Mouse (Mus musculus): ENCODE data around the gene Gdap1l1. TPM values are rescaled to one million over a fixed set of nuclear protein-coding genes. Genes with fewer than 3 reads are reported as not detected.
"Not testable (repeated sequence)": the region's sequence is repeated elsewhere in the genome, so short reads cannot be mapped to it uniquely, and the experiment has no call there.

Gene Gdap1l1
- polyA plus RNA-seq, 1 experiment from 2014 or later = 0.59 TPM

DNA sequence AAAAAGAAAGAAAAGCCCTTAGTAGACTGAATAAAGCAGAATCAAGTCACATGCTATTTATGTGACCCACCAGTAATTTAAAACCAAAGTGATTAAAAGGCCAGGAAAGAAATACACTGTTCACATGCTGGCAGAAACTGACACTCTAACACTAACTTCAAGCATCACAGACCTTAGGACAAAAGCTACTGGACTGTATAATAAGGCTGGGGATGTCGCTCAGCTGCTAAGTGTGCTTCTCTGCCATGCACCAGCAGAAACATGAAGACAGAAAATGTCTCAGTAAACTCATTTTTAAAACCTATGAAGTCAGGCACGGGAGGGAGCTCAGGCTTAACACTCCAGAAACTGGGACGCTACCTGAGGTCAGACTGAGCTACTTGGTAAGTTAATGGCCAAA lies 28.1 kb upstream of the Gdap1l1 start:
- H3K9ac ChIP-seq (replicated peaks) = no peak overlapping the region
- ATAC-seq (ENCODE audit: insufficient number of reproducible peaks, insufficient read depth, low FRiP score, low TSS enrichment, low read depth) = no peak
- no peak overlapping the region for H3K4me3 ChIP-seq (replicated peaks)
- no peak overlapping the region for H3K27ac ChIP-seq
- 88% methylated on average over 3 of the region's 3 CpGs for WGBS
- peaks cover 77% of the 10 kb centered on the region for H3K36me3 ChIP-seq
- H3K27me3 ChIP-seq = no peaks in the 10 kb centered on the region
- H3K9me3 ChIP-seq = no peaks in the 10 kb centered on the region
- H3K4me2 ChIP-seq = no peak overlapping the region
- H3K4me1 ChIP-seq (replicated peaks) = no peaks in the 10 kb centered on the region

DNA sequence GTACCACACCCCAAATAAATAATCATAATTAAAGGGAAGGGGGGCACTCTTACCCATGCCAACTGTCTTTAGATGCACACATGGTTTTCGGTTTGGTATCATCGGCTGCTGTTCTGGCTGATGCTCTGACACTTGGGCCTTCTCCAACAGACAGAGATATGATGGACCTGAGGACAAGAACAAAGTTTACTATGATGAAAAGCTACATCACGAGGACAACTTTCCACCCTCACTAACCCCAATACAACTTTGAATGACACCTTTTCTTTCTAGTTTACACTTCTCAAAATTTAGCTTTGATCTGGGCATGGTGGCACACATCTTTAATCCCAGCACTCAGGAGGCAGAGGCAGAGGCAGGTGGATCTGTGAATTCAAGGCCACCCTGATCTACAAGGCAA lies 26.9 kb upstream of the Gdap1l1 start:
- H3K4me2 ChIP-seq; H3K27me3 ChIP-seq; H3K4me1 ChIP-seq (replicated peaks); ATAC-seq (ENCODE audit: insufficient number of reproducible peaks, insufficient read depth, low FRiP score, low TSS enrichment, low read depth); H3K4me3 ChIP-seq (replicated peaks); H3K27ac ChIP-seq; H3K9me3 ChIP-seq; H3K9ac ChIP-seq (replicated peaks): not testable (repeated sequence)
- peaks cover 72% of the 10 kb centered on the region for H3K36me3 ChIP-seq
- WGBS = 93% methylated on average over 3 of the region's 3 CpGs

GRCm38 (mm10) chr2:163411840-163412239 lies 26.4 kb upstream of the Gdap1l1 start:
- WGBS = 86% methylated on average over 4 of the region's 4 CpGs
- Histone ChIP-seq H3K9me3 (no peaks in the 10 kb centered on the region), H3K27me3 (no peaks in the 10 kb centered on the region), H3K36me3 (peaks cover 71% of the 10 kb centered on the region), H3K4me3 (replicated peaks) (no peak overlapping the region), H3K9ac (replicated peaks) (no peak overlapping the region), H3K4me2 (no peak overlapping the region), H3K4me1 (replicated peaks) (no peaks in the 10 kb centered on the region), H3K27ac (no peak overlapping the region)
- ATAC-seq (ENCODE audit: insufficient number of reproducible peaks, insufficient read depth, low FRiP score, low TSS enrichment, low read depth) = no peak

DNA sequence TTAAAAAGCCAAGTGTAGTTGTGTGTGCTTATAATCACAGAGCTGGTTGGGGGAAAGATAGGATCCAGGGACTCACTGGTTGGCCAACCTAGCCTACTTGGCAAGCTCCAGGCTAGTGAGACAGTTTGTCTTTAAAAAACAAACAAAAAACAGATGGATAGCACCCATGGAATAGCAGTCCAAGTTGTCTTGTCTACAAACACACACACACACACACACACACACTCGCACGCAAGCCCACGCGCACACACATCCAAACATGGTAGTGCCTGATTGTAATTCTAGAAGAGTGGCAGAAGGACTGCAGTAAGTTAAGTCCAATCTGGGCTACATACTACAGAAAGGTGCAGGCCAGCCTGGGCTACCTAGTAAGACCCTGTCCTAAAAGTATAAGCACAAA lies 25.9 kb upstream of the Gdap1l1 start:
- no peak overlapping the region for H3K4me2 ChIP-seq
- no peaks in the 10 kb centered on the region for H3K27me3 ChIP-seq
- H3K4me3 ChIP-seq (replicated peaks) = no peak overlapping the region
- H3K4me1 ChIP-seq (replicated peaks) = peaks cover 1% of the 10 kb centered on the region; the same call in 1 of the 2 replicates
- no peak overlapping the region for H3K9ac ChIP-seq (replicated peaks)
- H3K27ac ChIP-seq = no peak overlapping the region
- H3K36me3 ChIP-seq = peaks cover 65% of the 10 kb centered on the region
- ATAC-seq (ENCODE audit: insufficient number of reproducible peaks, insufficient read depth, low FRiP score, low TSS enrichment, low read depth) = no peak
- no peaks in the 10 kb centered on the region for H3K9me3 ChIP-seq
- 96% methylated on average over 4 of the region's 4 CpGs for WGBS

DNA sequence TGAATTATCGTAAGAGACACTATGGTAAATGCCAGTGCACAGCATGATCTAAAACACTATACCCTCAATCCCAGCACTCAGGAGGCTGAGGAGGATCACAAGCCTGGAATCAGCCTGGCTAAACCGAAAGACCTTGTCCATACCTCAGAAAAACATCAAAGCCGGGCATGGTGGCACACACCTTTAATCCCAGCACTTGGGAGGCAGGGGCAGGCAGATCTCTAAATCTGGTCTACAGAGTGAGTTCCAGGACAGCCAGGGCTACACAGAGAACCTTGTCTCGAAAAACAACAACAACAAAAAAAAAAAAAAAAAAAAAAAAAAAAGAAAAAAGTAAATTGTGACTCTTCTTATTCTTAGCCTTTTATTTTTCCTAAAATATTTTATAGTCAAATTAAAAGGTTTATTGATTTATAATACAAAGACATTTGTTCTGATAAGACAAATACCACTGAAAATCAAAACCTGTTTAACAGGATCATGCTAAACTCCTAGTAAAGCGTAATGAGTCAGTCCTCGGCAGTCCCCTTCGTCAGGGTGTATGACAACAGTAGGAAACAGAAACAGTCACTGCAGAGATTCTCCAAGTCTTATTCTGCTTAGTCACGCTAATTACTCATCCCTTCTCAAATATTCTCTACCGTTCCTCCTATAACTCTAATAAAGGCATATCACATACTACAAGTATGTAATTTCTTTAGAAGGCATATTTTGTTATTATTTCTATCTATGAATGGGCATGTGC lies 25.3 kb upstream of the Gdap1l1 start:
- 94% methylated on average over 9 of the region's 9 CpGs for WGBS
- H3K36me3 ChIP-seq = peaks cover 59% of the 10 kb centered on the region
- ATAC-seq (ENCODE audit: insufficient number of reproducible peaks, insufficient read depth, low FRiP score, low TSS enrichment, low read depth) = no peak

DNA sequence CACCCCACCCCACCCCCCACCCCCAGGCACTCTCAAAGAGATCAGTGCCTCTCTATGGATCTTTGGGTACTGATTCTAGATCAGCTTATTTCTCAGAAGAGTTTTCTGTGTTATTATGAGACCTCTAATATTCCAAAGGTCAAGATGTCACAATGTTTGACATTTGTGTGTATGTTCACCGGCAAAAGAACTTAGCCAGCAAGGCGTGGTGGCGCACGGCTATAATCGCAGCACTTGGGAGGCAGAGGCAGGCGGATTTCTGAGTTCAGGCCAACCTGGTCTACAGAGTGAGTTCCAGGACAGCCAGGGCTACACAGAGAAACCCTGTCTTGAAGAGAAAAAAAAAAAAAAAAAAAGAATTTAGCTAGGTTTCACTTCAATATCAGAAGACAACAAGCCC lies 21.2 kb upstream of the Gdap1l1 start:
- no peak for ATAC-seq (ENCODE audit: insufficient number of reproducible peaks, insufficient read depth, low FRiP score, low TSS enrichment, low read depth)
- no peak overlapping the region for H3K27ac ChIP-seq
- H3K36me3 ChIP-seq = peaks cover 23% of the 10 kb centered on the region
- 95% methylated on average over 6 of the region's 6 CpGs for WGBS
- no peak overlapping the region for H3K4me2 ChIP-seq
- H3K9me3 ChIP-seq = no peaks in the 10 kb centered on the region
- no peak overlapping the region for H3K4me3 ChIP-seq (replicated peaks)
- H3K9ac ChIP-seq (replicated peaks) = no peak overlapping the region
- peaks cover 19% of the 10 kb centered on the region for H3K4me1 ChIP-seq (replicated peaks)
- H3K27me3 ChIP-seq = no peaks in the 10 kb centered on the region

More for the DNA sequence above, 25.3 kb upstream of the Gdap1l1 start:
- Histone ChIP-seq H3K27me3 (no peaks in the 10 kb centered on the region), H3K4me1 (replicated peaks) (peaks cover 7% of the 10 kb centered on the region), H3K9ac (replicated peaks) (no peak overlapping the region), H3K4me2 (no peak overlapping the region), H3K9me3 (no peaks in the 10 kb centered on the region), H3K27ac (no peak overlapping the region), H3K4me3 (replicated peaks) (no peak overlapping the region)

GRCm38 (mm10) chr2:163417830-163418229 lies 20.4 kb upstream of the Gdap1l1 start:
- H3K27me3 ChIP-seq = no peaks in the 10 kb centered on the region
- H3K9me3 ChIP-seq = no peaks in the 10 kb centered on the region
- H3K36me3 ChIP-seq = peaks cover 19% of the 10 kb centered on the region
- ATAC-seq (ENCODE audit: insufficient number of reproducible peaks, insufficient read depth, low FRiP score, low TSS enrichment, low read depth) = no peak
- H3K27ac ChIP-seq = no peak overlapping the region
- H3K4me2 ChIP-seq = peak overlapping the region; percentile 77
- peak overlapping the region; percentile 99 for H3K4me3 ChIP-seq (replicated peaks)
- H3K9ac ChIP-seq (replicated peaks) = peak overlapping the region; percentile 88
- H3K4me1 ChIP-seq (replicated peaks) = peaks cover 19% of the 10 kb centered on the region

- Histone ChIP-seq H3K9me3 (no peaks in the 10 kb centered on the region), H3K27ac (peak overlapping the region; percentile 82), H3K27me3 (no peaks in the 10 kb centered on the region), H3K9ac (replicated peaks) (peak overlapping the region; percentile 88), H3K36me3 (peaks cover 16% of the 10 kb centered on the region), H3K4me2 (peak overlapping the region; percentile 77), H3K4me1 (replicated peaks) (peaks cover 19% of the 10 kb centered on the region), H3K4me3 (replicated peaks) (peak overlapping the region; percentile 99)
- under 1% methylated on average over 50 of the region's 50 CpGs for WGBS
- peak; percentile 8; the same call in 1 of the 2 replicates for ATAC-seq (ENCODE audit: insufficient number of reproducible peaks, insufficient read depth, low FRiP score, low TSS enrichment, low read depth)
Measured at GRCm38 (mm10) chr2:163418841-163419345, 19.4 kb upstream of the Gdap1l1 start.

- H3K4me1 ChIP-seq (replicated peaks) = peaks cover 19% of the 10 kb centered on the region
- peak overlapping the region; percentile 88 for H3K9ac ChIP-seq (replicated peaks)
- H3K36me3 ChIP-seq = peaks cover 12% of the 10 kb centered on the region
- no peaks in the 10 kb centered on the region for H3K27me3 ChIP-seq
- H3K9me3 ChIP-seq = no peaks in the 10 kb centered on the region
- peak overlapping the region; percentile 77 for H3K4me2 ChIP-seq
- under 1% methylated on average over 71 of the region's 71 CpGs for WGBS
- peak overlapping the region; percentile 82 for H3K27ac ChIP-seq
- H3K4me3 ChIP-seq (replicated peaks) = peak overlapping the region; percentile 99
- peak; percentile 99 for ATAC-seq (ENCODE audit: insufficient number of reproducible peaks, insufficient read depth, low FRiP score, low TSS enrichment, low read depth)
Measured at GRCm38 (mm10) chr2:163419346-163420045, 18.8 kb upstream of the Gdap1l1 start.

GRCm38 (mm10) chr2:163420366-163420886 lies 17.9 kb upstream of the Gdap1l1 start:
- peak overlapping the region; percentile 69 for H3K4me2 ChIP-seq
- peaks cover 19% of the 10 kb centered on the region for H3K4me1 ChIP-seq (replicated peaks)
- WGBS = 43% methylated on average over 10 of the region's 10 CpGs
- peak overlapping the region; percentile 99 for H3K4me3 ChIP-seq (replicated peaks)
- 0 out of 2 replicates have a peak, but pooled peaks cover 7% of the 10 kb centered on the region for H3K36me3 ChIP-seq
- H3K27ac ChIP-seq = no peak overlapping the region
- H3K27me3 ChIP-seq = no peaks in the 10 kb centered on the region
- H3K9me3 ChIP-seq = no peaks in the 10 kb centered on the region
- no peak for ATAC-seq (ENCODE audit: insufficient number of reproducible peaks, insufficient read depth, low FRiP score, low TSS enrichment, low read depth)
- H3K9ac ChIP-seq (replicated peaks) = peak overlapping the region; percentile 66

- Histone ChIP-seq H3K9ac (replicated peaks) (no peak overlapping the region), H3K36me3 (0 out of 2 replicates have a peak, but pooled peaks cover 7% of the 10 kb centered on the region), H3K4me3 (replicated peaks) (no peak overlapping the region), H3K27ac (no peak overlapping the region), H3K27me3 (no peaks in the 10 kb centered on the region), H3K4me2 (no peak overlapping the region), H3K9me3 (no peaks in the 10 kb centered on the region), H3K4me1 (replicated peaks) (peaks cover 11% of the 10 kb centered on the region)
- ATAC-seq (ENCODE audit: insufficient number of reproducible peaks, insufficient read depth, low FRiP score, low TSS enrichment, low read depth) = no peak
- 85% methylated on average over 9 of the region's 9 CpGs for WGBS
Measured at GRCm38 (mm10) chr2:163422895-163423660, 15.2 kb upstream of the Gdap1l1 start.

All from limb, embryonic 12.5 days (tissue).